Mouse (Mus musculus) urinary bladder, postnatal 4 days (tissue): ENCODE measurements around the gene Fbxl5.
A peak's percentile ranks its signal among the peaks of the same experiment; 100 is the strongest.

Source experiments
- DNase-seq, 2 experiments: peaks; one replicate each; pipeline ENCODE4 v3.0.0; 2021 to 2022; ENCODE audit warnings: low spot score in 2 of 2

The Fbxl5 gene

DNA sequence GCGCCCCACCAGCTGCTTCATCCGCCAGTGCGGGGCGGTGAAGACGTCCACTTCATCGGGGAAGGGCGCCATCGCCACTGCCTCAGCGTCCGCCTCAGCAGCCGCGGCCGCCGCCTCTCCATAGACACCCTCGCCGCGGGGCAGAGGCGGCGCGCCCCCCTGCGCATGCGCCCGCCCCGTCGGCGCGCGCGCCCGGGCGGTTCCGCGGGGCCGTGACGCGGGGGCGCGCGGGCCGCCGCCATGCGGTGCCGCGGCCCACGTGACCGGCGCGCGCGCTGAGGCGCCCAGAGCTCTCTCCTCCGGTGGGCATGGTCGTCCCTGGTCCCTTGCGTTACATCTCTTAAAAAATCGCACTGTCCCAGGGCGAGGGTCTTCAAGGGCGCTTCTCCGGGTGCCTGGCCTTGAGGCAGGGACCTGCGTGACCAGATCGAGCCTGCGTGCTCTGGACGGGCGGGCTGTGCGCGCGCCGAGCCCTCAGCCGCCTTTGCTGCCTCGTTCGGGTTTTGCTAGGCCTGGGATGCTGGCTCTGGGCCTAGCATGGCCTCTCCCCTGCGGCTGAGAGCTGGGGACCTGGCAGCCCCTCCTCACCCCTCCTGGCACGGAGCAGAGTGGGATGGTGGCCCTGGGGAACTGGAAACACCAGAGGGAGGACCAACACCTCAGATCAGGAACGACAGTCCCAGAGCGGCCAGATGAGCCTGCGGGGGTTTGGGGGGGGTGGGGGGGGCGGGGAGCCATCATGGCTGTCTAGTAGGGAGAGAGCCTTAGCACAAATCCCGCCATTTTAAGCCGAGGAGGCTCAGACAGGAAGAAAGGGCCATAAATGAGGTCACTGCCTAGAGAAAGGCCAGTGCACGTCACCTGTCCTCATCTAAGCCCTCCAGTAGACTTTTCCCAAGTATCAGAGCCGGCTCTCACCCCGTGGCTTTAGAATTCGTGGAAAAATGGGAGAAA, 39.2 kb downstream of the Fbxl5 start:
- DNase-seq, result peak; percentile 72 to 75

DNA sequence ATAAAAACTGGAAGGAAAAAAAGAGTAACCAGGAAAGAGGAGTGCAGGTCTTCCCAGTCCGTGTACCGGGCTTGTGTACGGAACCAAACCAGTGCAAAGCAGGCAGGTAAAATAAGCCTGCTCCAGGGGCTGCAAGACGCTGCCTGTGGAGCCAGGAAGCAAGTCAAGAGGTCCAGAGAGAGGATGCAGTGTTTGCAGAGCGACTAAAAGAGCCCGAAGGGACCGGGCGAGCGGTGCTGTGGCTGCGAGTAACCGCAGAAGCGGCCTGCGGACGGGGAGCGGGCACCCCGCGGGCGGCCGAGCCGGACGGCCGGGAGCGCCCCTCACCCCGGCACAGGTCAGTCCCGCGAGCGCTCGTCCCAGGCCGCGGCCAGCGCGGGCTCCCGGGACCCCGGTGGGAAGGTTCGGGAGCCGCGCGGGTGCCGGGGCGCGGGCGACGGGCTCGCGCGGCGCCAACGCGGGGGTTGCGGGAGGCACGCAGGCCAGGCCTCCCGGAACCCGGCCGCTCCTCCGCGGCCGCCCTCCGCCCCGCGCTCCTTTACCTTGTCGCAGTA, 39.9 kb downstream of the Fbxl5 start:
- no peak for DNase-seq

DNA sequence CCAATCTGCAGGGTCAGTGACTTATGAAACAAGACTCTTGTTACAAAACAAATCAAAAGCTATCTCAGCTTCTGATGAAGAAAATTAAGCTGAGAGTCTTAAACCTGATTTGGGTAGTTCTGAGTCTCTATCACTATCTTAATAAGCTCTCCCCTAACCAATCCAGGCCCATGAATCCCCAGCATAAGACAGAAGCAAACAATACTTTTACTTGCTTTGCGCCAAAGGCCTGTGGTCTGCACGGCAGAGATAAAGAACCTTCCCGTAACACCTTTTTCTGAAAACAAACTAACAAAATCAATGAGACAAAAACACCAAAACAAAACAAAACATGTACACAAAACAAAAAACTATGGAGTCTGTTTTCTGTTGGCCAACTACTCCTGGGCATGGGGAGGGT, 42.9 kb downstream of the Fbxl5 start:
- DNase-seq, result no peak

DNA sequence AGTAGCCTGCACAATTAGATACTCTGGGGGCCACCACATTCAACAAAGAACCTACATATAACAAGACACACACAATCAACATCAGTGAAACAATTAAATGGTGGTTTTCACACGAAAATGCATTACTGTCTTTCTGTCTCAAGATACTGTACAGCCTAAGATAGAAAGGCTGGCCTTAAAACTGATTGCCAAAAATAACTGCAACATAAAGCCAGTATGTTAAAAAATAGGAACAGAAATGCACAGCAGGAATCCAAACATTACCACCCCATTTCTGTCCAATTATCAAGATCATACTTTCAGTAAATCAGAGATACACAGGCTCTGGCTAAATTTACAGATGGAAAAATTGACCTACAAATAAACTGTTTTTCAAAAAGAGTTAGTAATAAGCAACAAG, 44.4 kb downstream of the Fbxl5 start:
- DNase-seq, result no peak

DNA sequence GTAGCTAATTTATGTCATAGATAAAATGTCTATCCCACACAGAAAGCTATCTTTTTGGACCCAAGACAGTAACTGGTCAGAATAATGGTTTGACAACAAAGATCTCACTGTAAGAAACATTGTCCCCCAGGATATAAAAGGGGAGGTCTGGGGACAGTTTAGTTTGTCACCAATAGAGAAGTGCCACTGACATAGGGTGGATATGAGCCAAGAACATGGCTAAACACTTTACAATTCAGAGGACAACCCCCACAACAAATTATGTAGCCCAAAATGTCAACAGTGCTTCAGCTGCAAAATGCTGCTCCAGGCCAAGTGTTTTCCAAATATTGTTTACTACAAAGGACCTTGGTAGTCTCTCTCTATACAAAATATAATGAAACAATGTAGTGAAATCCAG, 45.0 kb downstream of the Fbxl5 start:
- no peak for DNase-seq

DNA sequence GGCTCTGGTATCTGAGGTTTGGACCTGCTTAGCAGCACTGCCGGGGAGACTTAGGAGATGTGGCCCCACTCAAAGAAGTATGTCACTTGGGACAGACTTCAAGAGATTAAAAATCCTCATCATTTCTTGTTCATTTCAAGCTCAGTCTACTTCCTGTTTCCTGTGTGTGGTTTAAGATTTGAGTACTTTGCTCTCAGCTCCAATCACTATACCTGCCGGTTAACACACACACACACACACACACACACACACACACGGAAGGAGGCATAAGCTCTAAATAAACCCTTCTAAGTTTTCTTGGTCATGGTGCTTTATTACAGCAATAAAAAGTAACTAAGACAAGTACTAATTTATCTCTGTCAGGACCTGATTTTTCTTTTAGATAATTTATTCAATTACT, 49.9 kb downstream of the Fbxl5 start:
- DNase-seq, result no peak

DNA sequence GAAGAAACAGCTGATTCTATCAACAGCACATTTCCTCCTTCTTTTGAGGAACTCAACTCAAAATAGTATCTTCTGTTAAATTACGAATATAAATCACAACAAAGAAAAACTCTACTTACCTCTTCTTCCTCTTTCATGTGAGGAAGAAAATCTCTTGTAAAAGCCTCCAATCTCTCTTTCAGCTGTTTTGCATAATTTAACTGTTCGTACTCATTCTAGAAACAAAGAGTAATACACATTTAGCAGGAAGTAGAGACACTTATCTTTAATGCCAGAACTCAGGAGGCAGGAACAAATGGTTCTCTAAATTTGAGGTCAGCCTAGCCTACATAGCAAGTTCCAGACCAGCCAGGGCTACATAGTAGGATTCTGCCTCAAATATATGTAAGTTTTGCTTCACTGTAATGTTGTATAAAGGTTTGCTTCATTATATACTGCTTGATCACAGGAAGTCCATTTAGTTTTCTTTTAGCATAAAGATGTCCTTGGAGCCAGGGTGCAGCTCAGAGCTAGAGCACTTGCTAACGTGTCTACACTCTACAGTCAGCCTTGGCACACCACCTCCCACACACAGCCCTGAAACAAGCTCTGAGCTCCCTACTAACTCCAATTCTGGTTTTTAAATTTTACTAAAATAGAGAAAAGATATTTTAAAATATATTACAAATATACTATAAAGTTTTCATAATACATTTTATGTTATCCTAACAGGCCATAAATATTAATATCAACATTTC, 50.7 kb downstream of the Fbxl5 start:
- no peak for DNase-seq

DNA sequence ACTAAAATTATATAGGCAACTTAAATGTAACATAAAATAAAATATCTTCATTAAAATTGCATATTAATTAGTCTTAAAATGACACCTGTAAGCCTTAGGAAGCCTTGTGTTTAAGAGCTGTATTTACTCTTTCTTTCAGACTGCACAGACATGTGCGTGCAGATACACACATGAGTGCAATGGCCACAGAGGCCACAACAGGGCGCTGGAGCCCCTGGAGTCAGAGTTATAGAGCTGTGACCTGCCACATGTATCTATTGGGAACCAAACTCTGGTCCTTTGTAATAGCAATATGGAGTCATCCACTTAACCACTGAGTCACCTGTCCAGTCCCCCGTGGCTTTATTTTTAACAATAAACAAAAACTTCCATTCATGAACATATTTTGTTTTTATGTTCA, 72.3 kb downstream of the Fbxl5 start:
- no peak for DNase-seq

DNA sequence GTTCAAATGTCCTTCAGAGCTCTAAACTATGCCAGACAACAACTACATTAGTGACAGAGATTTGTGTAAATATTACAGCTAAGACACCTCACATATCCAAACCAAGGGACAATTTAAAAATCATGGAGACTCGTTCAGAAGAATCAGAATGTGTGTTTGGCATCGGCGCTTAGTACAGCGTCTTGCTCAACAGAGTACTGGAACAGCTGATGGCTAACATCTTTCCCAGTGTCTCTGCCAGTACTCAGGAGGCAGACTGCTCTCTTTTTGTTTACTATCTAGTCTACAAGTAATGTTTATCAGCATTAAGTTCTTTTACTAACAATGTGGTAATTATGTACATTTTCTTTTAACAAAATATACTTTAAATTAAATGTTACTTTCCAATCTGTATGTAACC, 73.4 kb downstream of the Fbxl5 start:
- DNase-seq, result no peak

DNA sequence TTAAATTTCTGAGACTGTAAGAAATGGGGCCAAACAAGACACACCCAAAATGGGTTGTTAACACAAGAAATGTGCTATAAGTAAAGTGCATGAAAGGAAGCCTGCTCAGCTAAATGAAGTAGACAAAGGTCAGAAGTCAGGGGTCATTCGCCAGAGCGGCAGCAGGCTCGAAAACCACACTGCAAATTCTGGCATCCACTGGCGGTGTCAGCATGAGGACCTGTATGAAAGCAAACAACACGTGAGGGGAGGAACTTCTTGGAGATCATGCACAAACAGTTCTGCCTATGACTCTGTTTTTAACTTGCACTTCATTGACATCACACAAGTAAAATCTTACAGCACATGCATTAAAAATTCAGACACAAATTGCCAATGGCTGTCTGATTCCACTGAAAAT, 76.3 kb downstream of the Fbxl5 start:
- no peak for DNase-seq

DNA sequence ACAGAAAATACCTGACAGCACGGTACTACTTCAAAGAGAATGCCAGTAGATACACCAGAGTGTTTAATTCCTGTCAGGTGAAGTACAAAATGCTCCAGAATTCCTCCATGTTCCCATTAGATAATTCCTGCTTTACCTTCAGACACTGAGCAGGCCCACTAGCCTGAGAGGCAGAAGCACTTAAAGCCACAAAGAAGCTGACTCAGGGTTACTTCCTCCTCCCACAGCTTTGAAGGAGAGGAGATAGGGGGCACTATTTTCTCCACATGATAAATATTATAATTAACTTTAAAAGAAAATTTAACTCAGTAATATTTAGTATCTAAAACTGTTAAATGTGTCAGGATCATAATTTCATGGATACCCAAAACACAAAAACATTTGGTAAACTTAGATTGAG, 77.3 kb downstream of the Fbxl5 start:
- no peak for DNase-seq

DNA sequence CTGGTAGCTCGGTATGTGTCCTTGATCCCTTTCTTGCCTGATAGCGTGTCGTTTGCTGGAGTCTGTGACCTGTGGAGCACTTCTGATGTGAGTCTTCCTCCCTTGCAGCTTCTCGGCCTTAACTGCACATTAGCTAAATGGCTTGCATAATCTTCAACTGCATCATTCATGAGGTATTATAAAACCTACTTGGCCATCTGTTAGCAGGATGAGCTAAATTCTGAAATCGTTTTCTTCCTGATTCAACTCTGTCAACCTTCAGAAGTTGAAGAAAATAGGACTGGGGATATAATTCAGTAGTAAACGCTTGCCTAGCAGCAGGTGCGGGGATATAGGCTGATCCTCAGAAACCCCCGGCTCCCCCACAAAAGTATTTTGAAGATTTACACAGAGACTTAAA, 89.1 kb downstream of the Fbxl5 start:
- DNase-seq, result no peak

DNA sequence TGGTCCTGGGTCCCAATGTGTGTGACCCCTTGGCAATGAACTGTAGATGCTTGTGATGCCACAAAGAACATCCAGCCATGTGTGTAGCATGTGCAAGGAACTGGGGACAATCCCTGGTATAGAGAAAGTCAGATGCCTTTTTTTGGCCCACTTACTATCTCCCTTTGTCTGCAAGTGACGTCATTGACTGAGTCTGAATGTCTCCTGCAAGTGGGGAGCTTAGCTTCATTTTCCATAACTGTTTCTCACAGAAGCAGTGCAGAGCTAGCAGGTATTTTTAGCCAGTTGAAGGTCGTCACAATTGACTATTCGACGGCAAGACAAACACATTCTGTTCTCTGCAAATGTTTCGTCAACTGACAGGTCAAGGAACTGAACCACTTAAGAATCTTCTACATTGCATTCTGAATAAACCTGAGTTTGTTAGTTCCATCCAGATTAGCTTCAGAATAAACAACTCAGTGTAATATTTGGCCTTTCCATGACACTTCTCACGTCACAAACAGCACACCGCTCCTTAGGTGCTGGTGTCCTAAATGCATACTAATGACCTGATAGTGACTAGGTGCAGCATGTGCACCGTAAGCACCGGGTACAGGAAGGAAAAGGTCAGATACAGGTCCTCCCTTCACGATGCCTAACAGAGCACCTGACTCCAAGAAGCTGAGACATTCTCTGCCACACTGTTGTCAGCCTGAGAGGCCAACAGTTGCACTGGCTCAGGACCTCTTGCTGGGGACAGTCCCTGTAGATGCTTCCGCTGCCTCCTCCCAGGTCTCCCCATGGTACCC, 92.9 kb downstream of the Fbxl5 start:
- no peak for DNase-seq

DNA sequence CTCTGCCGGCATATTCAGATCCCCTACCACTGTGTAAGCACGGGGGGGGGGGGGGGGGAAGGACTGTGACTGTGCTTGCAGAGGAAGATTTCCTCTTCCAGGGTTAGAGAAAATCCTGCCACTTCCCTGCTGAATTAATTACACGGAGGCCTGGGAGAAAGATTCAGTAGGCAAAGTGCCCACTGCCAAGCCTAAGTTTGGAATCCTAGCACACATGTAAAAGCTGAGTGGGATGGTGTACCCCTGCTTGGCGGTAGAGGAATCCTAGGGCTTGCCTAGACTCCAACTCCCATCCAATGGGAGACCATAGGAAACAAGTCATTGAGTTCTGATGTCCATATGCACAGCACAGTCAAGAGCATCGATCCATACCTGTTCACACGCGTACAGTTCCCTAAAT, 97.6 kb downstream of the Fbxl5 start:
- DNase-seq, result no peak

DNA sequence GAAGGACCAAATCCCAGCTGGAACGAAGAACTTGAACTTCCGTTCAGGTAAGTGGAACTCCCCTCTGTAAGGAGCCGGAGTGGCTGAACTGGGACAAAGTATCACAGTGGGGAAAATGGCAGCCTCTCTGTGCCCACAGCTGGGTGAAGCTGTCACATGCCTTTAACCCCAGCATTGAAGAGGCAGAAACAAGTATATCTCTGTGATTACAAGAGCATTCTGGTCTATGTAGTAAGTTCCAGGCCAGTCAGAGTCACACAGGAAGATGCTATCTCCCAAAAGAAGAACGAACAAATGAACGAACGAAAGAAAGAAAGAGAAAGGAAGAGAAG, 99.0 kb downstream of the Fbxl5 start:
- no peak for DNase-seq

DNA sequence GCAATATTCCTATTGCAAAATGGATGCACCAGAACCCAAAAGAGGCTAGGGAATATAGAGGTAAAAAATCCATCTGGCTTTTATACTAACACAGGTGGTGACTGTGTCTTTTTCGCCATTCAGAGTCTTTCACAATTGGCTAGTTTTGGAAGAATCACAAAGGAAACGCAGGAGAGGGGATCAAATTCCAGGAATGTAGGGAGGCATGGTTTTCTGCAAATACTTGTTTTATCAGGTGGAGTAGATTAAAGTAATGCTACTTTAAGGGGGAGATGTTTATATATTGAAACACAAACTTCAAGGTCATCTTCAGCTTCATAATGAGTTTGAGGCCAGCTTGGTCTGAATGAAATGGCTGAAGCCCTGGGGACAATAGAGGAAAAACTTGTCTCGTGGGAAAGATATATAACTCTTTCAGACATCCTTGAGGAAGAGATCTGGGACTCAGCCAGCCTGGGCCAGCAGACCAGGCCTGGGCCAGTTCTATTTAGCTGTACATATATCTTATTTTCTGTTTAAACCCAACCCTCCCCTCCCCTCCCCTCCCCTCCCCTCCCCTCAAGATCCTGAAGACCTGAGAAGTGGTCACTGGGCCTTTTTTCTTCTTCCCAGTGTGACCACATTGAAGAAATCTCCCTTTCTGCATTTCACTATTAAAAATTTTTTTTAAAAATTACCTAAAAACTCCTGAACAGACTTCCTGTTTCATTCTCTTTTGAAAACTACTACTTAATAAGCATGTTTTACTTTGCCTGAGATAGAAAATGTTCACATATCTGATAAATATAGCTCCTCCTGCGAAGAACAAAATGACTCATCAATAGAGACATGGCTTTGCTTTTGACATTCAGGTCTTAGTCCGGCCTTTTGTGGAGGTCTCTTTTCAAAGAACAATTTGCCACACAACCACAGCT, 99.6 kb downstream of the Fbxl5 start:
- no peak for DNase-seq

DNA sequence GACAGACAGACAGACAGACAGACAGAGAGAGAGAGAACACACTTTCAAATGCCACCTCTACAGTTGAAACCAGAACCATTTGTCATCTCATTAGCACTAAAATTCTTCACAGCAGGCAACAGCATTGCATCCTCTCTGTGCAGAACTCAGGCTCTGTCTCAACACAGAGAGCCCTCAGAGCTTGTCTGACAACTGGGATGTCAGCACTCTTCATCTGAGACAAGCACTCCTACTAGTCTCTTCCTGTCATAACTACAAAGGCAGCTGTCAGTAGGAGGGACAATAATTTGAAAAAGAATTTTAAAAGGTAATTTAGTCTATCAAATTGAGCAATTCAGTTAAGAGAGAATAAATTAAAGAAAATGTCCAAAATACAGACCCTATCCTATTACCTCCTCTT, 122.2 kb downstream of the Fbxl5 start:
- DNase-seq, result no peak

DNA sequence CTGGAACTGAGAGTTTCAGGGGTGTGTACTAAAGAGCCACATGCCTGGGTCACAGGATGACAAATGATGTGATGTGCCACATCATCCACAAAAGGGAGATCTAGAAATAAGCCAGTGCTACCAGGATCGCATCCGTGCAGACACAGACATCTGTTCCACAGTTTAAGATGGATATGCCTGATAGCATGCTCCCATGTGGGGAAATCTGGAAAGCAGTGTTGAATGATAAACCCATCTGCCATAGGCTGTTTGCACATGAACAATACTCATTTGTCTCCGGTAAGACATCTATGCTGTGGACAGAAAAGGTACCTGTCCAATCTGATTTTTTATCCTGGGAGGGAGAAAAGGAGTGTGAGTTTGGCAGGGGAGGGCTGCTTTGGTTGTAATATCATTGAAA, 124.3 kb downstream of the Fbxl5 start:
- DNase-seq, result no peak
